Mouse (Mus musculus) bone marrow macrophage, adult 2 months (primary cell): ENCODE measurements around the gene Depdc1b.

Experiments used
- CTCF ChIP-seq: IDR thresholded peaks from 2 replicates; pipeline ENCODE4 v1.5.1; 2012; ENCODE audit warnings: low read depth, mild to moderate bottlenecking, low read length, moderate library complexity
- POLR2A ChIP-seq: IDR thresholded peaks from 2 replicates; pipeline ENCODE4 v1.6.1; 2012; ENCODE audit warnings: mild to moderate bottlenecking, low read depth, low read length, borderline replicate concordance

DNA sequence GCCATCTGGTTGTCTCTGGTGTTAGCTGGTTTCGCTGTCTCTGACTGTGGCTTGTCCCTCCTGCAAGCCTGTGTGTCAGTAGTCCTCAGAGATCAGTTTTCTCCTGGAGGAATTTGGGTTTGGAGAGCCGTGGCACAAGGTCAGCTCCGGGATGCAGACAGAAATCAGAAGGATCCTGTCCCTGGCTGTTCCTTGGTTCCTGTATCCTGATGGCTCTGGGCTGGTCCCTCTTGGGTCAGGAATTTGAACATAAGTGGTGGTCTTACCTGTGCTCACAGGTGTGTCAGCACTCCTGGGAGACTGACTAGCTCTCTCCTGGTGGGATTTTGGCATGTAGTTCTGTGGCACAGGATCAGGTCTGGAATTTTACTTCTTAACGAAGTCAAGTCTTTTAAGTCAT is 29.6 kb downstream of the Depdc1b start:
- TF ChIP-seq POLR2A: no peak
- no peak for TF ChIP-seq CTCF
